ENCODE assay signal across 12 mouse cellular contexts in genomic region chr9:110990204-110990603, GRCm38 (mm10). TPM values are rescaled to one million over a fixed set of nuclear protein-coding genes. Genes with fewer than 3 reads are reported as not detected.
DNase-seq lines count a peak whose midpoint lies in the region; ATAC-seq and TF ChIP-seq lines count a peak whose summit lies in the region.
"Had no signal": no experiment of that assay in that cellular context is flagged by ENCODE, and none has a peak within 500 bp of the region (broad histone marks: within the 10 kb centered on the region; RNA-seq: fewer than 3 reads in every experiment).

TSS of gene Rtp3 (minus strand) at chr9:110990583.

- peaks cover 5% of the 10 kb centered on the region for H3K36me3 ChIP-seq in liver, adult 2 months (ENCODE audit: control insufficient read depth, insufficient read depth, low read length)
- H3K36me3 ChIP-seq in liver, embryonic 14.5 days (replicated peaks; ENCODE audit: control insufficient read depth, insufficient read depth, low read depth): no peaks in the 10 kb centered on the region
- H3K36me3 ChIP-seq in small intestine, adult 2 months (ENCODE audit: control insufficient read depth, insufficient read depth, low read length): no peaks in the 10 kb centered on the region
- H3K36me3 ChIP-seq: G1E; heart, embryonic 15.5 days had no signal

- no peak for TF ChIP-seq POLR2A in liver, adult 2 months (IDR thresholded peaks at IDR 0.05; ENCODE audit: extremely low read depth, insufficient read depth, low read length)
- no peak for TF ChIP-seq POLR2A in small intestine, adult 2 months (IDR thresholded peaks at IDR 0.05; ENCODE audit: low read depth, low read length)

- peak within 1 kb of the TSS; percentile 72 for H3K4me3 ChIP-seq in liver, adult 2 months (ENCODE audit: insufficient read depth, low read depth, low read length)
- H3K4me3 ChIP-seq in liver, embryonic 14.5 days (ENCODE audit: insufficient read depth in 1 of 2, low read depth in 2 of 2, low read length in 2 of 2): peak within 1 kb of the TSS; percentile 38 to 52
- peak within 1 kb of the TSS; percentile 24; the same call in 1 of the 2 replicates for H3K4me3 ChIP-seq in small intestine, adult 2 months (ENCODE audit: low read depth, low read length)
- H3K4me3 ChIP-seq: forebrain, embryonic 13.5 days; heart, embryonic 15.5 days had no signal

- WGBS in liver, adult 2 months: 2% methylated on average over 6 of the region's 6 CpGs
- WGBS in liver, embryonic 14.5 days (ENCODE audit: insufficient replicate concordance): 15% methylated on average over 6 of the region's 6 CpGs
- 36% methylated on average over 6 of the region's 6 CpGs for WGBS in small intestine, adult 2 months

- H3K27ac ChIP-seq in liver, adult 2 months (replicated peaks; ENCODE audit: insufficient read depth, low read depth, low read length): peak within 1 kb of the TSS; percentile 93
- no peak within 1 kb of the TSS for H3K27ac ChIP-seq in liver, embryonic 14.5 days
- no peak within 1 kb of the TSS; the same call in 1 of the 2 replicates for H3K27ac ChIP-seq in small intestine, adult 2 months (ENCODE audit: insufficient read depth, low read depth, low read length)
- H3K27ac ChIP-seq: forebrain, embryonic 13.5 days; heart, embryonic 15.5 days had no signal

- no peaks in the 10 kb centered on the region for H3K27me3 ChIP-seq in liver, adult 2 months (ENCODE audit: control insufficient read depth, insufficient read depth, low read length)
- H3K27me3 ChIP-seq in liver, embryonic 14.5 days (ENCODE audit: control insufficient read depth, insufficient read depth, low read length): no peaks in the 10 kb centered on the region
- H3K27me3 ChIP-seq in small intestine, adult 2 months (ENCODE audit: control insufficient read depth, insufficient read depth, low read length): no peaks in the 10 kb centered on the region
- H3K27me3 ChIP-seq: forebrain, embryonic 13.5 days; heart, embryonic 15.5 days had no signal

- no peak for TF ChIP-seq CTCF in liver, adult 2 months (IDR thresholded peaks at IDR 0.05; ENCODE audit: low read depth, low read length)
- no peak for TF ChIP-seq CTCF in liver, embryonic 14.5 days (IDR thresholded peaks at IDR 0.05; ENCODE audit: low read depth)
- TF ChIP-seq CTCF in small intestine, adult 2 months (IDR thresholded peaks at IDR 0.05; ENCODE audit: extremely low read depth, insufficient read length, insufficient replicate concordance, low read depth, low read length): no peak

- H3K4me1 ChIP-seq in liver, adult 2 months (ENCODE audit: control insufficient read depth, insufficient read depth, low read length): peaks cover 30% of the 10 kb centered on the region
- H3K4me1 ChIP-seq in liver, embryonic 14.5 days (replicated peaks; ENCODE audit: control insufficient read depth in 2 of 2, insufficient read depth in 2 of 2, low read length in 1 of 2): peaks cover 0 to 12% of the 10 kb centered on the region in 2 experiments; a peak in 2 of 4 replicates
- H3K4me1 ChIP-seq in small intestine, adult 2 months (ENCODE audit: control insufficient read depth, insufficient read depth, insufficient read length, low read length): peaks cover 2% of the 10 kb centered on the region; the same call in 1 of the 2 replicates
- H3K4me1 ChIP-seq: forebrain, embryonic 13.5 days had no signal

- H3K4me2 ChIP-seq in liver, embryonic 14.5 days (ENCODE audit: low read depth): peak within 1 kb of the TSS; percentile 48
- H3K4me2 ChIP-seq: forebrain, embryonic 13.5 days; heart, embryonic 15.5 days had no signal

- peaks cover 9% of the 10 kb centered on the region; the same call in 1 of the 2 replicates for H3K79me2 ChIP-seq in liver, adult 2 months (ENCODE audit: control insufficient read depth, insufficient read depth, low read length)

- H3K9ac ChIP-seq in liver, adult 2 months (ENCODE audit: low read depth, low read length): peak within 1 kb of the TSS; percentile 87
- H3K9ac ChIP-seq in liver, embryonic 14.5 days (replicated peaks): 0 out of 2 replicates have a peak within 1 kb of the TSS, but pooled peaks have one; percentile 7
- H3K9ac ChIP-seq: forebrain, embryonic 13.5 days; heart, embryonic 15.5 days had no signal

- peak; percentile 49 for DNase-seq in adrenal gland, adult 2 months
- no peak for DNase-seq in adrenal gland, postnatal 14 days
- peak; percentile 78 for DNase-seq in liver, adult 2 months (ENCODE audit: extremely low read depth, low read depth, low spot score)
- DNase-seq in liver: no peak
- no peak for DNase-seq in liver, embryonic 14.5 days (ENCODE audit: low read depth in 3 of 3, low spot score in 3 of 3)
- DNase-seq: embryo, embryonic 11 days had no signal

- H3K9me3 ChIP-seq in liver, embryonic 14.5 days (ENCODE audit: control insufficient read depth, low read length): no peaks in the 10 kb centered on the region
- H3K9me3 ChIP-seq: forebrain, embryonic 13.5 days; heart, embryonic 15.5 days had no signal

- no peak for ATAC-seq in liver, embryonic 14.5 days (ENCODE audit: insufficient read depth)
- ATAC-seq in megakaryocyte-erythroid progenitor cell, adult 5-6 weeks (replicated peaks; ENCODE audit: low FRiP score, low TSS enrichment, poor library complexity, severe bottlenecking): no peak
- no peak for ATAC-seq in frontal cortex, adult (ENCODE audit: low TSS enrichment)
- ATAC-seq: forebrain, embryonic 13.5 days had no signal

- no peak for TF ChIP-seq EP300 in liver, embryonic 14.5 days (IDR thresholded peaks at IDR 0.05; ENCODE audit: low read depth)

RNA-seq across cellular contexts. Expression of gene Rtp3, which starts in this region (rescaled TPM):
- 1 to 10 TPM; 3.9 to 4.7 TPM for total RNA-seq in adrenal gland, adult 2 months (2021)
- 8.7 and 8.8 TPM in 2 replicates for polyA plus RNA-seq in adrenal gland, adult 2 months (2012; rRNA removed)
- total RNA-seq in adrenal gland, postnatal 14 days (2021): 3.5 and 10.0 TPM in 2 replicates
- total RNA-seq in liver, adult 2 months (2014; rRNA removed): 14.5 and 19.8 TPM in 2 replicates
- 57.5 and 61.0 TPM in 2 replicates for polyA plus RNA-seq in liver, adult 2 months (2012; rRNA removed)
- 26.0 and 34.3 TPM in 2 replicates for polyA plus RNA-seq in liver, embryonic 14.5 days (2012; rRNA removed)
- 15.6 and 21.7 TPM in 2 replicates for polyA plus RNA-seq in liver, embryonic 14.5 days (2014; fragmentation: Nextera tagmentation; extraction: Ambion mirVana)
- 0.72 and 0.74 TPM in 2 replicates for polyA plus RNA-seq in small intestine, adult 2 months (2012; rRNA removed)
- total RNA-seq in megakaryocyte-erythroid progenitor cell, adult 5-6 weeks (2014; fragmentation: Nextera tagmentation): not detected in 2 replicates
- total RNA-seq in megakaryocyte-erythroid progenitor cell, adult 5-6 weeks (2017): not detected in 2 replicates
- polyA plus RNA-seq: forebrain, embryonic 13.5 days; G1E had no signal

Comparison
In these comparisons a context has a peak if more than half of its experiments do, and no peak if none do; other contexts are left out.
1. DNase-seq: peak in adrenal gland, adult 2 months (single experiment) and liver, adult 2 months (single experiment); none in adrenal gland, postnatal 14 days (single experiment), liver (single experiment) and liver, embryonic 14.5 days (0 of 3).
2. Peak in every context shown above with its lines, with median percentiles within 50 percentile points of each other: H3K4me3 ChIP-seq.